Mouse (Mus musculus): ENCODE results near the gene Mrpl47. TPM values are rescaled to one million over a fixed set of nuclear protein-coding genes. Genes with fewer than 3 reads are reported as not detected.
"Not testable (repeated sequence)": the region's sequence is repeated elsewhere in the genome, so short reads cannot be mapped to it uniquely, and the experiment has no call there.

Mrpl47 gene
- total RNA-seq, 2 experiments from 2014 or later = 19.7 to 20.1 TPM

DNA sequence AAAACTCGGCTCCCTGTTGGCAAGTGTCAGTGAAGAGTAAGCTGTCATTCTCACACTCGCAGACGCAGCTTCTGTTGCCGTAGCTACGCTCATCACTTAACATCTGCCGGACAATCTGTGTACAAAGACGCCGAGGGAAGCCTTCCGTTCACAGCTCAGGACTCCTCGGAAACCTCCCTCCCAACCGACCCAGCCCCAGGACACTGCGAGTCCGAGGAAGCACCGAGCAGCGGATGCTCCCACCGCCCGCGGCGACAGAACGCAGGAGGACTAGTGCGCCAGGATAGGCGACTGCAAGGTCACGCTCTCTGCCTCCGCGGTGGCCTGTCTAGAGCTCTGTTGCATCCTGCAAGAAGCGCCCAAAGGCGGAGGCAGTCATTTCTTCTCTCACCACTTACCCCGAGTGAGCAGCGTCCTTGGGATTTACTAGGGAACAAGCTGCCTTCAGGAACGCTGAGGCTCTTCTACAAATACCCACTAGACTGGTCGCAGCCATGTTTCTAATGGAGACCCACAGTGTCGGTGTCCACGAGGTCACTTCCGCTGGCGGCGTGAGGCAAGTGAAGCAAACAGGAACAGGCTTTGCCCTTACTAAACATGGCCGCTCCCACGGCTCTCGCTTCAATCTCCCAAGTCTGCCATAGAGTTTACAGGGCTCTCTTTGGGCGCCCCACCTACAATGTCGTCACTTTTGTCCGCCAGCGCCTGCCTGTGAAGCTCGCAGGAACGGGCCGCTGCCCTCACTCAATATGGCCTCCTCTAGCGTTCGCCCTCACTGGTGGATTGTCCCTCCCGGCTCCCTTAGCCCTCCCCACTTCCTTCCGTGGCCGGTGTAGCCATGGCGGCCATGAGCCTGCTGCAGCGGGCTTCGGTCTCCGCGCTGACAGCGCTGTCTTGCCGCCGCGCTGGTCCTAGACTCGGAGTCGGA lies 897 bp downstream of the Mrpl47 start, which contains the start of gene Ndufb5:
Gene Ndufb5, plus strand, starts transcription at position 747 of the 928 bp plus-strand sequence.
- H3K4me3 ChIP-seq = peak within 1 kb of the TSS; percentile 100
- H3K27ac ChIP-seq = peak within 1 kb of the TSS; percentile 96
- no peak for TF ChIP-seq CTCF (conservative IDR thresholded peaks at IDR 0.05)
- DNase-seq (ENCODE audit: low spot score in 2 of 2) = peak; percentile 97 to 99

DNA sequence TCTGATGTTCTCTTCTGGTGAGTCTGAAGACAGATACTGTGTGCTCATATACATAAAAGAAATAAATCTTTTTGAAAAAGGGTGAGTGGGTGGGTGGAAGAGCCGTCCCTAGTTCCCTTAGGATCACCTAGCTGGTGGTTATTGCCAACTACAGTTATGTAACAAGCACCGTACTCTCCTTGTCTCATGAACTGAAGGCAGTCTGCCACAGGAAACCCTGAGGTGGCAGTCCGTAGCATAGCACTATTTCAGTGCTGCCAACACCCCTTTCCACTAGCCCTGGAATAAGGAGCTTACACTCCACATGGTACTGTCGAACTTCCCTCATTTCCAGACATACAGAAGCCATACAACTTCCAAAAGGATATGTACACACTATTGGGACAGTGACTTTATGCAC lies 9.5 kb downstream of the Mrpl47 start:
- DNase-seq (ENCODE audit: low spot score in 2 of 2) = no peak
- TF ChIP-seq CTCF (conservative IDR thresholded peaks at IDR 0.05) = no peak
- H3K4me3 ChIP-seq = no peak overlapping the region
- no peak overlapping the region for H3K27ac ChIP-seq

DNA sequence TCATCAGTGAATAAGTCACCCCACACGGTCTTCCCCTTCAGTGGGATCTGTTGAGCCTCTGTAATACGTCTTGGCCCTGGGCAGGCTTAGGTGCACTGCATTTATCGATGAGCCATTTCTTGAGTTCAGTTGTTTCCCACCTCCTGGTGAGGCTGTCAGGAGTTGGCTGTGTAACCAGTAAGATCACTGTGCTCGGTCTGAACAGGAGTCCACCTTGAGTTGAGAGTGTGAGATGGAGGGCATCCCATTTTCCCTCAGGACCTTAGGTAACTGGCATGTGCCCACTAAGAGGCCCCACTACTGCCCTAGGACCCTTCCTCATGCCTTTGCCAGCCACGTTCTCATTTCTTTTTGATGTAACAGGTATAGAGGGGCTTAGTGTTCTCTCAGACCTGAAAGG lies 11.5 kb downstream of the Mrpl47 start:
- Histone ChIP-seq H3K27ac (no peak overlapping the region), H3K4me3 (no peak overlapping the region)
- TF ChIP-seq CTCF (conservative IDR thresholded peaks at IDR 0.05) = no peak
- no peak for DNase-seq (ENCODE audit: low spot score in 2 of 2)

DNA sequence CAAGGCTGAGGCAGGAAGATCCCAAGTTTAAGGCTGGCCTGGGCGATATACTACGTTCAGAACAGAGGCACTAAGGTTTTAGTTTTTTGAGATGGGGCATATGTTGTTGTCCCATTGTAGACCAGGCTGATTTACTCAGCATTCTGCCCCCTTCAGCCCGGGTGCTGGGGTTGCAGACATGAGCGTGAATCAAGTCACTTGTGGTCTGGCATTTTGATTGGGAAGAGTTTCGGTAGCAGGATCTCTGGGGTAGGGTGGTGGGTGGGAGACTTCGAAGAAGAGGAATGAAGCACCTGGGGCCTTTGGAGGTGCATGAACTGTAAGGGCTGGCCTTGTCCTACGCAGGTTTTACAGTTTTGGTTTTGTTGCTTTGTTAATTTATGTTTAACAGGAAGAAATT lies 13.2 kb downstream of the Mrpl47 start:
- H3K4me3 ChIP-seq = no peak overlapping the region
- H3K27ac ChIP-seq = no peak overlapping the region
- no peak for TF ChIP-seq CTCF (conservative IDR thresholded peaks at IDR 0.05)
- no peak for DNase-seq (ENCODE audit: low spot score in 2 of 2)

DNA sequence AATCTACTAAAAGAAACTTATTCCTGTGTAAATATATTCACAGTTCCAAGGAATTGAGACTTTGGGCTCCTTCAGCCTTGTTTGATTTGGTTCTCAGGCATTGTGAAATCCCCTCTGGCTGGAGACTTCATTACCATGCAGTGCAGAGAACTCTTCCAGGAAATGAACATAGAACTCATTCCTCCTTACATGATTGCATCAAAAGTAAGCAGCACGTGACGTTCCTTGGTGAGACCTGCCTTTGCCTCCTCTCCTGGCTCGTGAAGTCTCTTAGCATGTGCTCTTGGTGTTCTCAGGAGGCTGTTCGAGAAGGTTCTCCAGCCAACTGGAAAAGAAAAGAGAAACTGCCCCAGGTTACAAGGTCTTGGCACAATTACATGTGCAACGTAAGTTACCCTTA lies 19.1 kb downstream of the Mrpl47 start:
- Histone ChIP-seq H3K4me3 (no peak overlapping the region), H3K27ac (no peak overlapping the region)
- TF ChIP-seq CTCF (conservative IDR thresholded peaks at IDR 0.05) = no peak
- no peak for DNase-seq (ENCODE audit: low spot score in 2 of 2)

DNA sequence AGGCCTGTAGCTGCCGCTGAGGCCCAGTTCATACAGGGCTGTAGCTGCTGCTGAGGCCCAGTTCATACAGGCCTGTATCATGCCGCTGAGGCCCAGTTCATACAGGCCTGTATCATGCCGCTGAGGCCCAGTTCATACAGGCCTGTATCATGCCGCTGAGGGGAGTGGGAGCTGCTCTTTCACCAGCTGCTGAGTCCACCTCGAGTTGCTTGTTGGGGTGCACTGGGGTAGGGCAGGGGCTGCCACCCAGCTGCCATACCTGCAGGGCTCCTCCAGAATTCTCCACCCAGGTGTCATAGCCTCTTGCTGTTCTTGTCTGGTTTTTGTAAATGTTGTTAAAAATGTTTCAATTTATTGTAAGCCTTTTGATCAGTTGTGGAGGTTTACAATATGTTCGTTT lies 20.0 kb downstream of the Mrpl47 start:
- not testable (repeated sequence) for H3K27ac ChIP-seq; H3K4me3 ChIP-seq; DNase-seq (ENCODE audit: low spot score in 2 of 2)

DNA sequence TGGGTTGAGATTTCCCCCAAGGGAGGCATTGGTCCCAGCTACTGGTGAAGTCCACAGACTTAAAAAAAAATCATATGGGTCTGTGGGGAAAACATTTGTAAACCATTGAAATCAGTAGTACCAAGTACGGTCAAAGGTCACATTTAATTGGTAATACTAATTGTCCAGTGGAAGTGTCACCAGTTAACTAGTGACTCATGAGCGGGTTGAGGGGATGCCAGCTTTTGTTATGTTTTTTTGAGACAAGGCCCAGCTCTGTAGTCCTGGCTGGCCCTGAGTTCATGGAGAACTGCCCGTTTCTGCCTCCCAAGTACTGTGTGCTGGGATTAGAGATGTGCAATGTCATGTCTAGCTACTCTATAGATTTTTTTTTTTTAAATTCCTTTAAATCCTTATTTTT lies 23.7 kb downstream of the Mrpl47 start:
- H3K27ac ChIP-seq = no peak overlapping the region

DNA sequence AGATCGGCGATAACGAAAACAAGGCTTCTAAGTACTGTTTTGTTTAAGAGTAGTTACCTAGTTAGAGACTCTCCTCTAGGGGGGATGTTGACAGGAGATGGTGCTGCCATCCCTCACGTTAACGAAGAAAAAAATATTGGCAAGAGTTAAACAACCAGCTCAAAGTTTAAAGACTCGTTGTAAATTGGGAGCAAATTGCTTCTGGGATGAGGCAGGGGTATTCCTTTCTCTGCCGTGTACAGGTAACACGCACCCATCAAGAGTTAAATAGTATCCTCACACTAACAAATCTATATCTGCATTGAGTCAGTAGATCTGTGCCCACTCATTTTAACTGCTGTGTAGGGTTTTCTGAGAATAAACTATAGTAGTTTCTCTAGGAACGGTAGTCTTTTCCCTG lies 28.0 kb downstream of the Mrpl47 start:
- no peak for DNase-seq (ENCODE audit: low spot score in 2 of 2)
- no peak for TF ChIP-seq CTCF (conservative IDR thresholded peaks at IDR 0.05)
- Histone ChIP-seq H3K27ac (peak overlapping the region; percentile 91), H3K4me3 (peak overlapping the region; percentile 82)

More for the DNA sequence above, 23.7 kb downstream of the Mrpl47 start:
- no peak for TF ChIP-seq CTCF (conservative IDR thresholded peaks at IDR 0.05)
- DNase-seq (ENCODE audit: low spot score in 2 of 2) = no peak
- no peak overlapping the region for H3K4me3 ChIP-seq

DNA sequence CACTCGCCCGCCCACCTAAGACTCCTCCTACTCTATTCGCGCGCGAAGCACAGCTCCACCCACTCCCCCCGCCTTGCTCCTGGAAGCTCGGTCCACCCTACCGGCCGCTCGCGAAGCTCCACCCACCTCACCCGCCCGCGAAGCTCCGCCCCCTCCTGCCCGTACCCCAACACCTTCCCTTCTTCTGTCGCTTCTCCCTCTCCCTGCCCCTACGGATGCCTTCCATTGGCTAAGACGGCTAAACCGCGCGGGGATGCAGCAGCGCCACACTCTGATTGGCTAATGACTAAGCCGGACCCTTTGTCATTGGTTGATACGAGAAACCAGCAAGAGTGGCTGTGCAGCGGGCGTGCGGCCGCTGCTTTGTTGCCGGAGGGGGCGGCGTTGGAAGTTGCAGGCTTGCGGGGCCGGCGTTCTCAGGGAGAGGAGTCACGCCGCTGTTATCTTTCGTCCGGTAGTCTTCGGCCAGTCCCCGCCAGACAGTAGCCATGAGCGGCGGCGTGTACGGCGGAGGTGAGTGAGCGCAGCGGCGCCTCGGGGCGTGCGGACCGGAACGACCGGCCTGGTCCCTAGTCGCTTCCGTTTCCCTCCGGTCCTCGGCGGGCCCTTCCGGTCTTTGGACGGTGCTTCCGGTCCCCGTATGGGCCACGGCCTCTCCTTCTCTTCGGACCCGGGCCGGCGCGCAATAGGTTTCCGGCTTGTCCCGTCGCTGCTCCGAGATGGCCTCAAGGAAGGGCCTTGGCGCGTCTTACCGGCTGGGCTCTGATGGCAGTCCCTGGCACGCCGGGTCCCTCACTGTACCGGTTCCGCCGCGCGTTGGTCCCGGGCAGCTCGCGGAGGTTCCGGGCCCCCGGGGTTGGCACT lies 28.8 kb downstream of the Mrpl47 start:
- H3K4me3 ChIP-seq = peak overlapping the region; percentile 82
- peak; percentile 53 for TF ChIP-seq CTCF (conservative IDR thresholded peaks at IDR 0.05)
- DNase-seq (ENCODE audit: low spot score in 2 of 2) = peak; percentile 96 to 98
- peak overlapping the region; percentile 91 for H3K27ac ChIP-seq

DNA sequence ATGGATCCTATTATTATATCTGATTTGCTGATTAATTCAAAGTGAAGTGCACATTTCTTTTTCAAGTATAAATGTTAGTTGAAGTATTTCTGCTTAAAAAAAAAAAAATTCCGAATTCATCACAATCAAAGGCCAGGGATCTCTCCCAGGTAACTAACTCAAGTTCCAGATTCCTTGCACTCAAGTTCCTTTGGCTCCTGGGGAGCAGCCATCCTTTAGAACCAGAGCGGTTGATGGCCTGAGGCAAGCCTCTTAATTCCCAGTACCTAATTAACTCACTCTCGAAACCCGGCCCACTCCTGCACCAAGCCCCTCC lies 29.4 kb downstream of the Mrpl47 start:
- Histone ChIP-seq H3K27ac (peak overlapping the region; percentile 63), H3K4me3 (peak overlapping the region; percentile 82)
- no peak for TF ChIP-seq CTCF (conservative IDR thresholded peaks at IDR 0.05)
- DNase-seq (ENCODE audit: low spot score in 2 of 2) = no peak

DNA sequence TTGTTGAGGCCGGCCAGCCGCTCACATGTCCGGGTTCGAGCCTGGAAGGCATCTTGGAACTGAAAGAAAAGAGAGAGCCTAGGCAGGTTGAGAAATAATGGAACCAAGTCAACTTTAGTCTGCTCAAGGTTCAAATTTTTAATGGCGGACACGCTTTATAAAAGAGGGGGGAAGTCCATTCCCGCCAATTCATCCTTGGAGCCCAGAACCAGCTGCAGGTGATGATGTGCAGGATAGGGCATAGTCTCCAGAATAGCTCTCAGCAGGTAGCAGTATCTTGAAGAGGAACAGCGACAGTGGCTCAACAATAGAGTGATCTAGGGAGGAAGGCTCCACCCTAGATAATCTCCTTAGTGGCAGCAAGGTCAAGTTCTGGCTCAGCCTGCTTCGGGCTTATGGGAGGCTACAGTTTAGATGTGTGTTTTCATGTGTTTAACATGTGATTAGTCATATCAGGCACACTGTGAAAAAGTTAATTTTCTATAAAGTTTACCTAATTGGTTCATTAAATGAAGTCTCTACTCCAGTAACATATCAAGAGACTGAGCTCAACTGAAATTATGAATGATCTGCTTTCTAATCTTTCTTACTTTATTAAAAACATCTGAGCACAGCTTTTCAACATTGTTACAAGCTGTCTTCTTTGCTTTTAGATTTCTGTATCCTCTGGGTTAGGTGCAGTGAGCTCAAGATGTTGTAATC lies 31.6 kb downstream of the Mrpl47 start, which contains the start of gene Actl6a:
Gene Actl6a, plus strand, starts transcription at position 652 of the 702 bp plus-strand sequence.
- H3K4me3 ChIP-seq; H3K27ac ChIP-seq; DNase-seq (ENCODE audit: low spot score in 2 of 2): not testable (repeated sequence)

DNA sequence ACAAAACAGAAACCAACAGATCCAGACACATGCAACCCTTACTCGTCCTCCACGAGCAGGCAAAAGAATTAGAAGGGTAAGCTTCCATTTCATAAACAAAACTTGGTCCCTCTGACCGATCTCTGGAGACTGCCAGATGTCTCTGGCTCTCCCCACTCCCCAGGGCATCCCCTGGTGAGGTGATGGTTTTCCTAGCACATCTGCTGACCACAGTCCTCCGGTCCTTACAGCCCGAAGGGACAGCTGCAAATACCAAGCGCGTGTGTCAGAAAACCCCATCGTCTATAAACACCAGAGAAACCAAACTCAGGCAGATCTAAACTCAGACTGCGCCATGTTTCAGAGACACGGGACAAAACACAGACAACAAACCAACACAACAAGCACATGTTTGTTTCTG lies 32.8 kb downstream of the Mrpl47 start:
- not testable (repeated sequence) for DNase-seq (ENCODE audit: low spot score in 2 of 2); H3K27ac ChIP-seq; H3K4me3 ChIP-seq

DNA sequence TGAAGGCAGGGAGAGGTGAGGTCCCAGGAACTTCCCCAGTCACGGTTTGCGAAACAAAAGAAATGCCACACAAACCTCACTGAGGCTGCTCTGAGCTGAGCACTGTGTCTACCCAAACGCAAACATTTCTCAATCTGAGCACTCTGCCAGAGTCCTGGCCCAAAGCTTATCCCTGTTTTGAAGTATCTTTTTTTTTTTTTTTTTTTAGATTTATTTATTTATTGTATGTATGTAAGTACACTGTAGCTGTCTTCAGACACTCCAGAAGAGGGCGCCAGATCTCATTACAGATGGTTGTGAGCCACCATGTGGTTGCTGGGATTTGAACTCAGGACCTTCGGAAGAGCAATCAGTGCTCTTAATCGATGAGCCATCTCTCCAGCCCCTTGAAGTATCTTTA lies 33.4 kb downstream of the Mrpl47 start:
- not testable (repeated sequence) for H3K4me3 ChIP-seq
- TF ChIP-seq CTCF (conservative IDR thresholded peaks at IDR 0.05) = peak; percentile 25

More for the DNA sequence above, 33.4 kb downstream of the Mrpl47 start:
- not testable (repeated sequence) for DNase-seq (ENCODE audit: low spot score in 2 of 2); H3K27ac ChIP-seq

Data from layer of hippocampus, adult 2 months (tissue).